In the genomic region with DNA sequence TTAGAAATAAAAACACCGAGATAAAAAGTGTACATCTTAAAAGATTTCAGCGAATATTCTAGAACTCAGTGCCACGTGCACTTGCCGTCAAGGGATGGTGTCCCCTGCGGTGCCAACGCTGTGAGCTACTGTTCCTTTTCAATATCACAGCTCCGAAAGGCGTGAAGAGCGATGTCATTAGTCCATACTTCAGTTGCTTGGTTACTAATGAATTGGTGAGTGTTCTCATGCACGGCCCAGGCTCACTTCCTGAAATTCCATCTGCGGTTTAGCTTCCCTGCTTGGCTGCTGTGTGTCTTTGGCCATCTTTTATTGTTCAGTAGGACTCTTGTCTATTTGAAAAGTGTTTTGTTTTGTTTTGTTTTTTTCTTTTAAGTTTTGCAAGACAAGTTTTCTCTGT, we compare ENCODE assay signal across 21 mouse cellular contexts.
DNase-seq lines count a peak whose midpoint lies in the region; ATAC-seq and TF ChIP-seq lines count a peak whose summit lies in the region.
"Had no signal": no experiment of that assay in that cellular context is flagged by ENCODE, and none has a peak within 500 bp of the region (broad histone marks: within the 10 kb centered on the region; RNA-seq: fewer than 3 reads in every experiment).

No protein-coding gene starts in this region.

- no peak overlapping the region for H3K4me3 ChIP-seq in forebrain, postnatal 0 days (ENCODE audit: low read depth, low read length)
- no peak overlapping the region for H3K4me3 ChIP-seq in forebrain, embryonic 10.5 days
- H3K4me3 ChIP-seq: forebrain, embryonic 12.5 days; heart, embryonic 10.5 days; hindbrain, embryonic 13.5 days had no signal

- H3K9ac ChIP-seq in forebrain, postnatal 0 days: no peak overlapping the region
- H3K9ac ChIP-seq: forebrain, embryonic 12.5 days; hindbrain, embryonic 13.5 days had no signal

- peak; percentile 45 for DNase-seq in forebrain, postnatal 0 days
- no peak for DNase-seq in forebrain, embryonic 10.5 days (ENCODE audit: extremely low spot score, low spot score)
- peak; percentile 10 for DNase-seq in layer of hippocampus, adult 9-11 months
- DNase-seq in layer of hippocampus, postnatal 10 days (ENCODE audit: low spot score in 2 of 2): no peak
- peak; percentile 16 for DNase-seq in brain, adult 2 months (ENCODE audit: low read depth, low spot score)
- DNase-seq in fibroblast of lung, adult 2 months (ENCODE audit: low read depth): peak; percentile 6
- DNase-seq in testis, postnatal 10 days (ENCODE audit: low spot score): no peak
- DNase-seq: adrenal gland, postnatal 10 days; cerebellum, adult 8-10 months; embryo, embryonic 11 days; gastrocnemius, postnatal 10 days; kidney, adult 9 months; kidney, postnatal 36 days; lung, postnatal 4 days; right cerebral cortex, postnatal 14 days had no signal

- no peaks in the 10 kb centered on the region for H3K9me3 ChIP-seq in forebrain, postnatal 0 days (ENCODE audit: low read length)
- peaks cover 7% of the 10 kb centered on the region; the same call in 1 of the 2 replicates for H3K9me3 ChIP-seq in forebrain, embryonic 10.5 days
- H3K9me3 ChIP-seq: forebrain, embryonic 12.5 days; heart, embryonic 10.5 days; hindbrain, embryonic 13.5 days had no signal

- TF ChIP-seq CTCF in forebrain, postnatal 0 days (IDR thresholded peaks at IDR 0.05; ENCODE audit: low read depth): no peak

- H3K36me3 ChIP-seq in forebrain, postnatal 0 days (ENCODE audit: insufficient read depth): no peaks in the 10 kb centered on the region
- no peaks in the 10 kb centered on the region for H3K36me3 ChIP-seq in forebrain, embryonic 10.5 days (replicated peaks)
- H3K36me3 ChIP-seq: forebrain, embryonic 12.5 days; heart, embryonic 10.5 days; hindbrain, embryonic 13.5 days had no signal

- ATAC-seq in forebrain, postnatal 0 days: peak; percentile 56
- ATAC-seq: intestine, embryonic 16.5 days; midbrain, embryonic 16.5 days had no signal

- no peak overlapping the region for H3K4me2 ChIP-seq in forebrain, postnatal 0 days (ENCODE audit: low read depth)
- H3K4me2 ChIP-seq: forebrain, embryonic 12.5 days; hindbrain, embryonic 13.5 days had no signal

- no peak overlapping the region for H3K27ac ChIP-seq in forebrain, postnatal 0 days (ENCODE audit: low read depth, low read length)
- no peak overlapping the region for H3K27ac ChIP-seq in forebrain, embryonic 10.5 days
- H3K27ac ChIP-seq: forebrain, embryonic 12.5 days; heart, embryonic 10.5 days; hindbrain, embryonic 13.5 days; stomach, postnatal 0 days had no signal

- WGBS in forebrain, postnatal 0 days: 31% methylated on average over 11 of the region's 11 CpGs
- WGBS in forebrain, embryonic 10.5 days: 80% methylated on average over 11 of the region's 11 CpGs

- H3K4me1 ChIP-seq in forebrain, postnatal 0 days (ENCODE audit: insufficient read depth): no peaks in the 10 kb centered on the region
- peaks cover 32% of the 10 kb centered on the region for H3K4me1 ChIP-seq in forebrain, embryonic 10.5 days

- no peaks in the 10 kb centered on the region for H3K27me3 ChIP-seq in forebrain, postnatal 0 days (ENCODE audit: insufficient read depth, low read length)
- peaks cover 17% of the 10 kb centered on the region; the same call in 1 of the 2 replicates for H3K27me3 ChIP-seq in forebrain, embryonic 10.5 days (ENCODE audit: poor library complexity, severe bottlenecking)

Comparison
In these comparisons a context has a peak if more than half of its experiments do, and no peak if none do; other contexts are left out.
1. DNase-seq: peak in forebrain, postnatal 0 days (single experiment), layer of hippocampus, adult 9-11 months (single experiment), brain, adult 2 months (single experiment) and fibroblast of lung, adult 2 months (single experiment); none in forebrain, embryonic 10.5 days (single experiment), layer of hippocampus, postnatal 10 days (0 of 2) and testis, postnatal 10 days (single experiment).